Mouse (Mus musculus): ENCODE measurements around the gene Slc25a30. TPM values are rescaled to one million over a fixed set of nuclear protein-coding genes. Genes with fewer than 3 reads are reported as not detected.
"Not testable (repeated sequence)": the region's sequence is repeated elsewhere in the genome, so short reads cannot be mapped to it uniquely, and the experiment has no call there.

Slc25a30 gene
- total RNA-seq, 4 experiments from 2014 or later = 13.0 to 15.3 (median 14.3) TPM

- no peak for DNase-seq (ENCODE audit: low spot score in 2 of 2)
These were observed 6.3 kb upstream of the Slc25a30 start for GRCm38 (mm10) chr14:75793110-75793509.

GRCm38 (mm10) chr14:75791372-75791771, 4.5 kb upstream of the Slc25a30 start:
- no peak for DNase-seq (ENCODE audit: low spot score in 2 of 2)

GRCm38 (mm10) chr14:75790411-75790996, 3.7 kb upstream of the Slc25a30 start:
- no peak for DNase-seq (ENCODE audit: low spot score in 2 of 2)

GRCm38 (mm10) chr14:75789291-75789690, 2.5 kb upstream of the Slc25a30 start:
- no peak for DNase-seq (ENCODE audit: low spot score in 2 of 2)

GRCm38 (mm10) chr14:75787794-75788175, 948 bp upstream of the Slc25a30 start:
- DNase-seq (ENCODE audit: low spot score in 2 of 2) = no peak

- DNase-seq (ENCODE audit: low spot score in 2 of 2) = no peak
These were observed 391 bp downstream of the Slc25a30 start for GRCm38 (mm10) chr14:75786424-75786867.

GRCm38 (mm10) chr14:75779913-75780312, 6.9 kb downstream of the Slc25a30 start:
- no peak for DNase-seq (ENCODE audit: low spot score in 2 of 2)

- DNase-seq (ENCODE audit: low spot score in 2 of 2) = no peak
These were observed 10.2 kb downstream of the Slc25a30 start for GRCm38 (mm10) chr14:75776637-75777036.

GRCm38 (mm10) chr14:75773431-75773830, 13.4 kb downstream of the Slc25a30 start:
- no peak for DNase-seq (ENCODE audit: low spot score in 2 of 2)

- DNase-seq (ENCODE audit: low spot score in 2 of 2) = not testable (repeated sequence)
These were observed 14.4 kb downstream of the Slc25a30 start for GRCm38 (mm10) chr14:75772407-75772806.

- no peak for DNase-seq (ENCODE audit: low spot score in 2 of 2)
These were observed 15.7 kb downstream of the Slc25a30 start for GRCm38 (mm10) chr14:75771101-75771501.

- no peak for DNase-seq (ENCODE audit: low spot score in 2 of 2)
These were observed 17.5 kb downstream of the Slc25a30 start for GRCm38 (mm10) chr14:75769334-75769733.

GRCm38 (mm10) chr14:75768275-75768608, 18.6 kb downstream of the Slc25a30 start:
- DNase-seq (ENCODE audit: low spot score in 2 of 2) = no peak

- peak; percentile 48 to 82 for DNase-seq (ENCODE audit: low spot score in 2 of 2)
These were observed 19.2 kb downstream of the Slc25a30 start for GRCm38 (mm10) chr14:75767492-75768274.

- DNase-seq (ENCODE audit: low spot score in 2 of 2) = peak in 1 of 2 experiments; percentile 37
These were observed 25.6 kb downstream of the Slc25a30 start for GRCm38 (mm10) chr14:75761028-75761805.

GRCm38 (mm10) chr14:75758401-75758800, 28.4 kb downstream of the Slc25a30 start:
- DNase-seq (ENCODE audit: low spot score in 2 of 2) = no peak

GRCm38 (mm10) chr14:75757821-75758220, 29.0 kb downstream of the Slc25a30 start:
- DNase-seq (ENCODE audit: low spot score in 2 of 2) = no peak

GRCm38 (mm10) chr14:75756971-75757370, 29.9 kb downstream of the Slc25a30 start:
- no peak for DNase-seq (ENCODE audit: low spot score in 2 of 2)

- DNase-seq (ENCODE audit: low spot score in 2 of 2) = peak; percentile 94 to 96
These were observed 32.6 kb downstream of the Slc25a30 start, which contains the start of gene Cog3 for GRCm38 (mm10) chr14:75753991-75754817. Gene Cog3, minus strand, starts transcription at chr14:75754517.

GRCm38 (mm10) chr14:75753206-75753605, 33.6 kb downstream of the Slc25a30 start:
- no peak for DNase-seq (ENCODE audit: low spot score in 2 of 2)

GRCm38 (mm10) chr14:75751040-75751439, 35.8 kb downstream of the Slc25a30 start:
- no peak for DNase-seq (ENCODE audit: low spot score in 2 of 2)
